Mouse (Mus musculus) embryonic facial prominence, embryonic 13.5 days (tissue): Measurements from ENCODE around the gene Grb10. TPM values are rescaled to one million over a fixed set of nuclear protein-coding genes. Genes with fewer than 3 reads are reported as not detected.

ENCODE experiments used
- ATAC-seq: fragments of 200-750 bp; cut with Nextera tagmentation; 2 replicates; pipeline ENCODE4 v1.8.0; 2017; ENCODE audit warnings: low read depth; ENCODE audit not compliant: insufficient number of reproducible peaks, insufficient read depth, low FRiP score, low TSS enrichment
- H3K27ac ChIP-seq: fragments of 300-500 bp; sonication (generic); 2 replicates; pipeline ENCODE4 v1.5.1; 2015; ENCODE audit warnings: moderate library complexity, mild to moderate bottlenecking, inconsistent platforms
- H3K27me3 ChIP-seq: fragments of 300-500 bp; sonication (generic); 2 replicates; pipeline ENCODE4 v1.6.1; 2015; ENCODE audit warnings: mild to moderate bottlenecking, inconsistent platforms
- H3K36me3 ChIP-seq: fragments of 300-500 bp; sonication (generic); 2 replicates; pipeline ENCODE4 v1.6.1; 2015; ENCODE audit warnings: mild to moderate bottlenecking, inconsistent platforms
- H3K4me1 ChIP-seq: fragments of 300-500 bp; sonication (generic); 2 replicates; pipeline ENCODE4 v1.6.1; 2015; ENCODE audit warnings: inconsistent platforms
- H3K4me2 ChIP-seq: fragments of 300-500 bp; sonication (generic); 2 replicates; pipeline ENCODE4 v1.6.1; 2015; ENCODE audit warnings: moderate library complexity, mild to moderate bottlenecking, inconsistent platforms
- H3K4me3 ChIP-seq: fragments of 300-500 bp; sonication (generic); 2 replicates; pipeline ENCODE4 v1.5.1; 2015; ENCODE audit warnings: mild to moderate bottlenecking, inconsistent platforms
- H3K9ac ChIP-seq: fragments of 300-500 bp; sonication (generic); 2 replicates; pipeline ENCODE4 v1.6.1; 2015; ENCODE audit warnings: mild to moderate bottlenecking, inconsistent platforms
- H3K9me3 ChIP-seq: fragments of 300-500 bp; sonication (generic); 2 replicates; pipeline ENCODE4 v1.6.1; 2016; ENCODE audit warnings: inconsistent platforms
- WGBS: fragments of 180-500 bp; shearing (Covaris S2); methylation state at CpG from one replicate; pipeline ENCODE4 v1.1.7; 2015; ENCODE audit warnings: mixed read lengths; 5-methylcytosine and 5-hydroxymethylcytosine counted together
- polyA plus RNA-seq: library from polyadenylated mRNA; unstranded; fragments of >200 nt; fragmentation: Nextera tagmentation; extraction: Ambion mirVana; gene quantifications from 2 replicates; pipeline ENCODE4 v1.2.1, GENCODE M21; 2015

Grb10 gene
- polyA plus RNA-seq: 444 and 498 TPM in 2 replicates

DNA sequence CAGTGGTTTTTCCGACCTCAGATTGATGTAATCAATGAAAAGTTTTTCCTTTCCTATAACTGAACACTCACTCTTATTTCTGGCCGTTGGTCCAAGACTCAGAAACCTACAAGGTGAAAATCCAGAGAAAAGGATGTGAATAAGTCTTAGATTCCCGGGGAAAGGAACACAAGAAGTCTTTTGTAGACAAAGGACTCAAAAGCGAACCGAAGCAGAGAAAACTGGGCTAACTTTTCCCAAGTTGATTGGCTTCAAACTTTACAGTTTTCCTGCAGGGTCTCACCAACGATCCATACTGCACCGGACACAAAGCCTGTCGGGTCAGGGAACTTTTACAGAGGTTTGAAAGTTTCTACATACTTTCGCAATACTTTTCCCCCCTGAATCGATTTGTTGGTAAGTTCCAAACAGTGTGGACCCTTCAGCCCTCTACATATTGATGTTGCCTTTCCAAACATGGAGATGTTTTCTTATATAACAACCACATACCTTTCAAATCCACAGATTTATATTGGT lies at the start of gene Grb10:
TSS of gene Grb10 (minus strand) at position 214 of the 516 bp plus-strand sequence.
- Histone ChIP-seq H3K27me3 (peaks cover 93% of the 10 kb centered on the region), H3K4me3 (peak within 1 kb of the TSS; percentile 63), H3K9ac (peak within 1 kb of the TSS; percentile 96), H3K36me3 (no peaks in the 10 kb centered on the region), H3K4me1 (0 out of 2 replicates have a peak, but pooled peaks cover 6% of the 10 kb centered on the region), H3K4me2 (peak within 1 kb of the TSS; percentile 67), H3K9me3 (no peaks in the 10 kb centered on the region), H3K27ac (peak within 1 kb of the TSS; percentile 94)
- no peak for ATAC-seq
- WGBS: 22% methylated on average over 10 of the region's 10 CpGs

DNA sequence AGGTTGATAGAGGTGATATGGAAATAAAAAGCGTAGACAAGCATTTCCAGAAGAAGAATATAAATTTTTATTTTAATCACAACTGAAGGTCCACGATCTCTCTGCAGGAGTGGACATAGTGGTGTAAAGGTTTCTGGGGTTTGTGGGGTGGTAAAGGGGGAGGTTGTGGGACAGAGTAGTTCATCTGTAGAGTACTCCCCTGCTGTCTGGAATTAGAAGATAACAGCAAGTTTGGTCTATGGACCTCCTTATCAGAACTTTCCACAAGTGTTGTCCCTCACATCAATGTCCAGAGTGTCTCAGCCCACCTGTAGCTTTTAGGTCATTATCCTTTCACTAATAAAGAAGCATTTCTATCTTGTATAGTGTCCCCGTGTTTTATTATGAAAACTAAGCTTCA lies 43.2 kb upstream of the Grb10 start:
- no peaks in the 10 kb centered on the region for H3K4me1 ChIP-seq
- no peaks in the 10 kb centered on the region for H3K27me3 ChIP-seq
- ATAC-seq: no peak
- H3K9ac ChIP-seq: no peak overlapping the region
- H3K4me2 ChIP-seq: no peak overlapping the region
- H3K27ac ChIP-seq: no peak overlapping the region
- H3K9me3 ChIP-seq: peaks cover 7% of the 10 kb centered on the region; the same call in 1 of the 2 replicates
- no peak overlapping the region for H3K4me3 ChIP-seq
- H3K36me3 ChIP-seq: no peaks in the 10 kb centered on the region
- WGBS: 87% methylated on average over 3 of the region's 3 CpGs

DNA sequence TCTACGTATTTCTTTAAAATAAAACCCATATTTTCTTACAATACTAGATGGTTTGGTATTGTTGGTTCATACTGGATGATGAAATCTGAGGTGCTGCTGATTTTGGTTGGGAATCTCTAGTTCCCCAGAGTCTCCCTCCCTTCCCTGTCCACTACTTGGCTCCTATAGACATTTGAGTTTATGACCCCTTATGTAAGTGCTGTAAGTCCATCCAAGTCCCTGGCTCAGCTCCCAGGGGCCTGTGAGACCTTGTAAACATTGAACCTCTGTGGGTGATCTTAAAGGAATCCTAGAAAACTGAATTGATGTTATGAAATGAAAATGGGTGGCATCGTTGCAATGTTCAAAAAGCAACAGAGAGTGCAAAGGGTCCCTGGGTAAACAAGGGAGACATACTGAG lies 40.7 kb upstream of the Grb10 start:
- H3K4me2 ChIP-seq: no peak overlapping the region
- no peak overlapping the region for H3K9ac ChIP-seq
- H3K4me3 ChIP-seq: no peak overlapping the region
- no peaks in the 10 kb centered on the region for H3K36me3 ChIP-seq
- H3K9me3 ChIP-seq: peaks cover 7% of the 10 kb centered on the region; the same call in 1 of the 2 replicates
- no peaks in the 10 kb centered on the region for H3K4me1 ChIP-seq
- WGBS: 82% methylated on average over 2 of the region's 2 CpGs
- no peaks in the 10 kb centered on the region for H3K27me3 ChIP-seq
- H3K27ac ChIP-seq: no peak overlapping the region
- ATAC-seq: no peak

DNA sequence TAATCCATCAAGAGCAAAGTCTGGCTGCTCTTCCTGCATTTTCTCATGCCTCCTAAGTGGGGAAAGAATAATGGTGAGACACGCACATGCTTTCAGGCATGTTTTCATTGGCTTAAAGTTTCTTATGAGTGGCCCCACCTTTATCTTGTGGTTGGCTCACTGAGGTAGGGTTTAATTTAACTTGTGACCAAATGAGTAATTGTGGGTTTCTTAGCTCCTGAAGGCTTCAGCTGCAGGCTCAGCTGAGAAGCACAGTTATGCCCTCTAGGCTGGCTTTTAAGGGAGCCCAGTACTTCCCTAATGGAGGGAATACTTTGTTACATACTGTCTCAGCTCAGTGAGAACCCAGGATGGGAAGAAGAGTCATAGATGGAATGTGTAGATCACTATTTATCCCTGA lies 37.0 kb upstream of the Grb10 start:
- no peak overlapping the region for H3K27ac ChIP-seq
- no peaks in the 10 kb centered on the region for H3K27me3 ChIP-seq
- ATAC-seq: no peak
- 84% methylated on average over 1 of the region's 1 CpGs for WGBS
- H3K4me1 ChIP-seq: no peaks in the 10 kb centered on the region
- H3K9ac ChIP-seq: no peak overlapping the region
- no peaks in the 10 kb centered on the region for H3K9me3 ChIP-seq
- H3K4me3 ChIP-seq: no peak overlapping the region
- H3K36me3 ChIP-seq: no peaks in the 10 kb centered on the region
- no peak overlapping the region for H3K4me2 ChIP-seq

DNA sequence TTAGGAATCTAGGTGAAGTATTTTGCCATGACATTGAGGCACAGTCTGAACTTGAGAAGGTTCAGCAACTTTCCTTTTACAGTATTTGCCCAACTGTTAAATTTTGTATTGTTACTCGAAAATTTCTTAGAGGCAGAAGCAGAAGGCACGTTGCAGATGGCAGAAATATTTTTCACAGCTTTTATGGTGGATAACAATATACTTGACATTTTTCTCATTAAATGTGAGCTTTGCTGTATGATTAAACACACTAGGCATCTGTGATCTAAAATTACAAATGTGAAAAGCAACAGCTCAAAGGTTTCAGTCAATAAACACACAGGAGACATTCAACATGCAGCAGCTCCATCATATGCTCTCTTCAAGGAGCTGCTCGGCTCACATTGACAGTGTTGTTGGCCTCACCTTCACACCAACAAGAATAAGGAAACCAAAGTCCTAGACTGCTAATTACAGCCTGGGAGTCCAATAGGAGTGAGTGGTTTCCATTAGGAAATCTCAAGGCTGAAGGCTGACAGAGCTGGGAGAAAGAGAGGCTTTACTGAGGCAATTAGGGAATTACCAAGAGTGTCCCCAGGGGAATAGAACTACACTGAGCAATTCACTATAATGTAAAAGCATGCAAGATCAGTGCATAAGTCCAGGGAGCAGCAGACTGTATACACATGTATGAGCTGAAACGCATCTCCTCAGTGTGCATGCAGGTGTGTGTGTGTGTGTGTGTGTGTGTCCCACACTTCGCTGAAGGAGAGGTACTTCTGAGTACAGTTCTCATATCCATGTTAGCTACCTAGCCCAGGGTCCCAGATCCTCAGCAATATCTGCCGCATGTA lies 35.1 kb upstream of the Grb10 start:
- no peak overlapping the region for H3K4me3 ChIP-seq
- H3K4me2 ChIP-seq: no peak overlapping the region
- no peak overlapping the region for H3K27ac ChIP-seq
- ATAC-seq: no peak
- WGBS: 79% methylated on average over 6 of the region's 6 CpGs
- H3K27me3 ChIP-seq: no peaks in the 10 kb centered on the region
- H3K36me3 ChIP-seq: no peaks in the 10 kb centered on the region
- no peak overlapping the region for H3K9ac ChIP-seq
- H3K9me3 ChIP-seq: no peaks in the 10 kb centered on the region
- H3K4me1 ChIP-seq: no peaks in the 10 kb centered on the region

DNA sequence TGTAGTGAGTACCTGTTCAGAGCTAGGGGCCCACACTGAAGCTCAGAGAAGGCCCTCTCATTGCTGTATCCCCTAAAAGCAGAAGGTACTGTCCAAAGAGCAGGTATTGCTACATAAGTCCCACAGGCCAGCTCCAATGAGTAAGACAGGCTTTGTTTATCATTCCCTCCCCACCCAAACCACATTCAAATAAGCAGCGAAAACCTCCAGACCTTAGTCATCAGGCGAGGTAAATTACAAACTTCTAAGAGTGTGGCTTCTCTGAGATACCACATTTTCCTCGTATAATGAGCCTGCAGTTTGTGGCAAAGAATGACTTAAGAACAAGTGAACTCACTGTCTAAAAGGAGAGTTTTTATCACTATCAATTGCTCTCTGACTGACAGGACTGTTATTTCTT lies 33.8 kb upstream of the Grb10 start:
- WGBS: 71% methylated on average over 3 of the region's 3 CpGs
- no peak for ATAC-seq

DNA sequence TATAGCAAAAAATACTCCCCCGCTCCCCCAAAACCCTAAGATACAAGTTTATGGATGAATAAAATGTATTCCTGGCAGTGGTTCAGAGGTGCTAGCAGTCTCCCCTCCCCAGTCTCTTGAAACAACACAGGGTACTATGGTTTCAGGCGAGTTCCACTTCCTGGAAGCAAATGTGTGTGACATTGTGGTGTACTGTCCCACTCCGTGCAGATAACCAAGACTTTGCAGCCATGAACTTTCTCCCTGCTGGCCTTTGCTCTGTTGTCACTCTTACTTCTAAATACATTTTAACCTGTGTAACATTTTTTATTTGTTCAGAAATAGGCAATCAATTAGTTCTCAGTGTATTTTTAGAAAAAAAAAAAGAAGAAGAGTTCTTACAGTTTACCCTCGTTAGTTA lies 20.5 kb upstream of the Grb10 start:
- Histone ChIP-seq H3K9ac (no peak overlapping the region), H3K4me2 (no peak overlapping the region), H3K27ac (no peak overlapping the region), H3K4me3 (no peak overlapping the region), H3K27me3 (no peaks in the 10 kb centered on the region), H3K9me3 (no peaks in the 10 kb centered on the region), H3K36me3 (no peaks in the 10 kb centered on the region), H3K4me1 (no peaks in the 10 kb centered on the region)
- no peak for ATAC-seq
- 72% methylated on average over 4 of the region's 4 CpGs for WGBS

More for the DNA sequence above, 33.8 kb upstream of the Grb10 start:
- Histone ChIP-seq H3K4me2 (no peak overlapping the region), H3K9ac (no peak overlapping the region), H3K9me3 (no peaks in the 10 kb centered on the region), H3K27ac (no peak overlapping the region), H3K4me1 (no peaks in the 10 kb centered on the region), H3K4me3 (no peak overlapping the region), H3K36me3 (no peaks in the 10 kb centered on the region), H3K27me3 (no peaks in the 10 kb centered on the region)

DNA sequence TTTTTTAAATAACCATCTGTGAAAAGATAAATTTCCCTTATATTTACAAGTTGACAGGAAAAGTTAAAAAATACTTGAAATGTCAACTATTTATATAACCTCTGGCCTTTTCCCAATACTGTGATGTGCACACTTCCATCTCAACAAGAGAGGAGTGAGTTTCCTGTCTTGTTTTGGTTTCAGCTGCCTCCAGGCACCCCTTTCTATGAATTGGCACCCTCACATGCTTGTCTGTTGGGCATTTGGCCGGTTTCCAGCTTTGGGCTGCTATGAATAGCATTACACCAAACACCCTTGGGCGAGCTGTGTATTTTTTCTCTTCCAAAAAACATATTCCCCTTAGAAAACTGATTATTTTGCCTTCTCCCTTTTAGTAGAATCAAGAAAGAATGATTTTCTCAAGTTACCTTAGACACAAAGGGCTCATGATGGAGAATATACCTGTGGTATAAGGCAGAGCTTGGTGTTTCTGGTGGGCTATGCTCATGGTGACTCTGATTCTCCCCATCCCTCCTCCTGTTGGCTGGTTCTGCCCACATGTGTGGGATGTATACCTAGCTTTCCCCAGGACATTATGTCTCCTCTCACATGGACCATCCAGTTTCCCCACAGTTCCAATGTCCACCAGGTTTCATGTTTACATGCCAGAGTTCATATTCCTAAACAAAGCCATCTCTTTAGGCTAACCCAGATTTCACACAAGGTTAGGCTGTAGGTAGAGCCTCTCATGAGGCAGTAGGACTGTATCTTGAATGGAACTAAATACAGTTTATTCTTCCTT lies 10.3 kb upstream of the Grb10 start:
- 61% methylated on average over 2 of the region's 2 CpGs for WGBS

DNA sequence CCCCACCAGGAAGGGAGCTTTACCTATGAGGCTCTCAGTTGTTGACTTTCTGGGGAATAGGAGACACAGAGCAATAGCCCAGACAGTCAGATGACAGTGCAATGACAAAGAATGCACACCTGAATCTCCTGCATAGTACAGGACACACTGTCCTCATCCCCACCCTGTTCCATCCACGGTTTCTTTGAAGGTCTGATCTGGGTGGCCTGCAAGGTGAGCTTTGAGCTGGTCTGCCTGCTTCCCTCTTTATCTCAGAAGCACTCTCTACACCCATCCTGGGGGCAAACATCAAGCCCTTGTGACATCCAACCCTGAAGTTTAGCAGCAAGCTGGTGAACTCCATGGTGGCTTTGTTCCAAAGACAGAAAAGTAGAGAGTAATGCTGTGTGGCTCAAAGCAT lies 9.7 kb upstream of the Grb10 start:
- no peak for ATAC-seq
- Histone ChIP-seq H3K4me1 (no peaks in the 10 kb centered on the region), H3K9ac (no peak overlapping the region), H3K4me2 (no peak overlapping the region), H3K27ac (no peak overlapping the region), H3K27me3 (peaks cover 9% of the 10 kb centered on the region), H3K4me3 (no peak overlapping the region), H3K9me3 (no peaks in the 10 kb centered on the region), H3K36me3 (no peaks in the 10 kb centered on the region; the same call in 1 of the 2 replicates)
- WGBS: 76% methylated on average over 1 of the region's 1 CpGs

More for the DNA sequence above, 10.3 kb upstream of the Grb10 start:
- H3K4me1 ChIP-seq: no peaks in the 10 kb centered on the region
- no peak overlapping the region for H3K9ac ChIP-seq
- no peak for ATAC-seq
- H3K27ac ChIP-seq: no peak overlapping the region
- H3K27me3 ChIP-seq: peaks cover 7% of the 10 kb centered on the region
- H3K36me3 ChIP-seq: no peaks in the 10 kb centered on the region; the same call in 1 of the 2 replicates
- no peak overlapping the region for H3K4me2 ChIP-seq
- no peaks in the 10 kb centered on the region for H3K9me3 ChIP-seq
- H3K4me3 ChIP-seq: no peak overlapping the region

DNA sequence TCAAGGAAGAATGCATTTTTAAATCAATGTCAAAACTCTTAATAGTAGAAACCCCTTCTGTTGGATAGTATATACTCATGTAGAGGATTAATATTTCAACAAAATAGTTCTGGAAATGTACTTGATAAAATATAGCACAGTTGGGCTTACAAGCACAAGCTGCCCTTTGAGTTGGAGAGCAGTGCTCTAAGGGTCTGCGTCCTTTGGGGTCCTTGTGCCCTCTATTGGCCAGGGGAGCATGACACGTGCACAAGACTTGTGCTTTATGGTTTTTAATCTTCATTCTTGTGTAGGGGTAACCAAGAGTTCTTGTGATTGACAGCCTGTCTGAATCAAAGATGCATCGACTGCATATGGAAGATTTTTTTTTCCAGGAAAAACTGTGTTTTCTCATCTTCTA lies 5.8 kb upstream of the Grb10 start:
- Histone ChIP-seq H3K4me2 (no peak overlapping the region), H3K36me3 (no peaks in the 10 kb centered on the region; the same call in 1 of the 2 replicates), H3K4me1 (0 out of 2 replicates have a peak, but pooled peaks cover 3% of the 10 kb centered on the region), H3K27me3 (peaks cover 46% of the 10 kb centered on the region), H3K9me3 (no peaks in the 10 kb centered on the region), H3K4me3 (no peak overlapping the region), H3K9ac (no peak overlapping the region), H3K27ac (no peak overlapping the region)
- no peak for ATAC-seq
- WGBS: 51% methylated on average over 3 of the region's 3 CpGs

DNA sequence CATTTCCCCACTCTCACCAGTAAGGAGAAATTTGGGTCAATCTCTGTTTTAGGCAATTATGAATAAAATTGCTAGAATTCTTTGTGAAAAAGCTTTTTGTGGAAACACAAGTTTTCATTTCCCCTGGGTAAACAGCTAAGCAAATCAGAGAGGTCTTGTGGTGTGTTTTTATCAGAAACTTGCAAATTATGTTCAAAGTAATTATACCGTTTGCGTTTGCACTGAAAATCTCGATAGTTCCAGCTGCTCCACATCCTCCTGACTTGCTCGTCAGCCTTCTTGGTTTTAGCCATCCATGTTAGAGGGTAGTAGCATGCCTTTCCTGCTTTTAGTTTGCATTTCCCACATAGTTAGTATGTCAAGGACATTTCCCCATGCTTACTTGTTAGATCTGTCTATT lies 3.3 kb upstream of the Grb10 start:
- no peak for ATAC-seq
- Histone ChIP-seq H3K4me2 (no peak overlapping the region), H3K9ac (no peak overlapping the region), H3K27me3 (peaks cover 69% of the 10 kb centered on the region), H3K4me1 (0 out of 2 replicates have a peak, but pooled peaks cover 6% of the 10 kb centered on the region), H3K27ac (no peak overlapping the region), H3K9me3 (no peaks in the 10 kb centered on the region), H3K4me3 (no peak overlapping the region), H3K36me3 (no peaks in the 10 kb centered on the region)
- WGBS: 63% methylated on average over 4 of the region's 4 CpGs
